Mouse (Mus musculus) lung, adult 2 months (tissue): ENCODE data around the gene Acrbp.

Experiments used
- CTCF ChIP-seq: fragments of 200-500 bp; IDR thresholded peaks from 2 replicates; pipeline ENCODE4 v1.5.1; 2011; ENCODE audit warnings: mild to moderate bottlenecking, low read length, control low read depth; ENCODE audit not compliant: insufficient read depth
- POLR2A ChIP-seq: fragments of 200-500 bp; IDR thresholded peaks from 2 replicates; pipeline ENCODE4 v1.6.1; 2011; ENCODE audit warnings: low read depth, mild to moderate bottlenecking, control low read depth, low read length, borderline replicate concordance; ENCODE audit errors: extremely low read depth

DNA sequence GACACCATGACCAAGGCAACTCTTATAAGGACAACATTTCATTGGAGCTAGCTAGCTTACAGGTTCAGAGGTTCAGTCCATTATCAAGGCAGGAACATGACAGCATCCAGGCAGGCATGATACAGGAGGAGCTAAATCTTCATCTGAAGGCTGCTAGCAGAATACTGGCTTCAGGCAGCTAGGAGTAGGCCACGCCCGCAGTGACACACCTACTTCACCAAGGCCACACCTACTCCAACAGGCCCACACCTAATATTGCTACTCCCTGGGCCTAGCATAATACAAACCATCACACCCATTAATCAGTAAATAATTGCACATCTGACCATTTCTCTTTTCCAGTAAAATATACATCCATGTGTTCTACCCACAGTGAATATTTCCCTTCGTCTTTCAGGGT, 31.8 kb upstream of the Acrbp start:
- no peak for TF ChIP-seq CTCF
- no peak for TF ChIP-seq POLR2A
